Mouse (Mus musculus) splenic B cell, adult 2 months (primary cell): ENCODE data around the gene Opa1.

Experiments
- DNase-seq: peaks from one replicate; pipeline ENCODE4 v3.0.0-alpha.2; 2011; ENCODE audit warnings: low read depth, low spot score
- H3K27me3 ChIP-seq: 2 replicates; pipeline ENCODE4 v1.6.1; 2012; ENCODE audit warnings: mild to moderate bottlenecking, low read length, moderate library complexity, mixed read lengths; ENCODE audit not compliant: control insufficient read depth, poor library complexity, insufficient read depth, severe bottlenecking
- H3K36me3 ChIP-seq: 2 replicates; pipeline ENCODE4 v1.6.1; 2012; ENCODE audit warnings: mild to moderate bottlenecking, low read length, moderate library complexity, mixed read lengths; ENCODE audit not compliant: control insufficient read depth, poor library complexity, insufficient read depth, severe bottlenecking

The Opa1 gene

DNA sequence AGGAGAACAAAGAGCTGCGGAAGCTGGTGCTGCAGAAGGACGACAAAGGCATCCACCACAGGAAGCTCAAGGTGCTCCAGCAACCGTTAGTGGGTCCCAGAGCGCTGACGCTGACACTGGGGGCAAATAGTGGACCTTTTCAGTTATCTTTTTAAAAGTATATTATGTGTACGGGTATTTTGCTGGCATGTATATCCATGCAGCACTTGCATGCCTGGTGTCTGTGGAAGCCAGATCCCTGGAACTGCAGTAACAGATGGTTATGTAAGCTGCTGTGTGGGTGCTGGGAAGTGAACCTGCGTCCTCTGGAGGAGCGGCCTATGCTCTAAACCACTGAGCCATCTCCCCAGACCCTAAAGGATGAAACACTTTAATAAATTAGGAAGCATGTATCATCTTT lies 26.4 kb downstream of the Opa1 start:
- no peak for DNase-seq
- no peaks in the 10 kb centered on the region; the same call in 1 of the 2 replicates for H3K27me3 ChIP-seq
- peaks cover 13% of the 10 kb centered on the region for H3K36me3 ChIP-seq

- DNase-seq, result no peak
- Histone ChIP-seq H3K27me3 (no peaks in the 10 kb centered on the region; the same call in 1 of the 2 replicates), H3K36me3 (peaks cover 14% of the 10 kb centered on the region)
Observed at GRCm38 (mm10) chr16:29607131-29607530, 28.0 kb downstream of the Opa1 start.

- no peak for DNase-seq
- peaks cover 20% of the 10 kb centered on the region for H3K36me3 ChIP-seq
- H3K27me3 ChIP-seq, result no peaks in the 10 kb centered on the region
Observed at GRCm38 (mm10) chr16:29614762-29615161, 35.6 kb downstream of the Opa1 start.

GRCm38 (mm10) chr16:29629053-29629452 lies 49.9 kb downstream of the Opa1 start:
- no peaks in the 10 kb centered on the region for H3K27me3 ChIP-seq
- H3K36me3 ChIP-seq, result peaks cover 25% of the 10 kb centered on the region; the same call in 1 of the 2 replicates
- DNase-seq, result peak; percentile 70

GRCm38 (mm10) chr16:29635780-29636179 lies 56.6 kb downstream of the Opa1 start:
- peaks cover 14% of the 10 kb centered on the region for H3K36me3 ChIP-seq
- H3K27me3 ChIP-seq, result no peaks in the 10 kb centered on the region
- no peak for DNase-seq

DNA sequence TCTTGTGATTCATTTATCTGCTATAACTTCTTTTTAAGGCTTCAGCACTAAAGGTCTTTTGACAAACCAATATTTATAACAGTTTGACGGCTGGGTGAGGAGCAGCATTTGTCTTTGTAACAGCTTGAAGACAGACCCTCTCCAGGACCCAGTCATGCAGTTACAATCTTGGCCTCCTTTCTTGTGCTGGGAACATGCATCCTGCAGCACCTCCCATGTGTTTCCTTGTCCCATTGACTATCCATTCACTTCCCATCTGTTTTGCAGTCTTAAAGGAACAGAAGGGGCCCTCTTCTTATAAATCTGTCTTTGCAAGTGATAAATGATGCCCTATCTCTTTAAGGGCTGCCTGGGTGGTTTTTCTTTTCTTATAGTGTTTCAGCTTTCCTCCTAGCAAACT lies 63.2 kb downstream of the Opa1 start:
- H3K36me3 ChIP-seq, result peaks cover 2% of the 10 kb centered on the region; the same call in 1 of the 2 replicates
- no peaks in the 10 kb centered on the region for H3K27me3 ChIP-seq
- DNase-seq, result no peak

DNA sequence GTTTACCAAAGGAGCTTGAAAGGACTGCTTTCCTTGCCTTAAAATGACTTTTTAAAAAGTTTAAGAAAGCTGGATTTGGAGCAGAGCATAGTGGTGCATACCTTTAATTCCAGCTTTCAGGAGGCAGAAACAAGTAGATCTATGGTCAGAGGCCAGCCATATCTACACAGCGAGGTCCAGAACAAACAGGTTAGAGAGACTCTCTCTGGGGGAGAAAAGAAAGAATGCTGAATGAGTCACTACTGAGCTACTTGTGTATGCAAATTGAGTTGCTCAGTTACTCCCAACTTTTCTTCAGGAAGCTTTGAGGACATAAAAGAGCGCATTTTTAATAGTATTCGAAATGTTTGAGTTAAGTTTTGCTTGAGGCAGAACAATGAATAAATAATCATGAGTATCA lies 65.7 kb downstream of the Opa1 start:
- Histone ChIP-seq H3K36me3 (peaks cover 4% of the 10 kb centered on the region; the same call in 1 of the 2 replicates), H3K27me3 (no peaks in the 10 kb centered on the region)
- DNase-seq, result no peak

GRCm38 (mm10) chr16:29646202-29646601 lies 67.1 kb downstream of the Opa1 start:
- H3K27me3 ChIP-seq, result no peaks in the 10 kb centered on the region
- peaks cover 7% of the 10 kb centered on the region for H3K36me3 ChIP-seq
- no peak for DNase-seq

DNA sequence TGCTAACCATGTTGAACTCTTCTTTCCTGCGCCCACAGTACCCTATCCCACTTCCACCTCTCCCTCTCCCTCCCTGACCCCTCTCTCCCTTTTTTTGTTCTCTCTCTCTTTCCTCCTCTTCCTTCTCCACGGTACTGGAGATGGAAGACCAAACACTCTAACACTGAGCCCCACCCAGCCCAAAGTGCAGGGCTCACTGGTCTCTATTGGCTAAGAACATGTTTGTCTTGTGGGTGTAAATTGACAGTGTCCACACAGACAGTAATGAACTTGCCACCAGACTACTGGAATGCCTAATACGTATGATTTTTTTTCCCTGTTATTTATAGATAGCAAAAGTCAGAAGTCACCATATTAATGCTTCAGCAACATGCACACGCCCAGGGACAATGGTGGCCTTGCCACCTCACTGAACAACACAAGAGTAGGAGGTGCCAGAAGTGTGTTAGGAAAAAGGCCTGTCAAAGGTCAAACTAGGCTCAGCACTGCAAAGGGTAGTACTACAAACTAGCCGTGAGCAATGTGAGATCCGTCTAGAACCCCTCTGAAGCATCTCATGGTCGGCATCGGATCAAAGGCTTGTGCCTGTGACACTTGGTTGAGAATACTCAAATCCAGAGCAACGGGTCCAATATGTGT lies 77.2 kb downstream of the Opa1 start:
- H3K36me3 ChIP-seq, result no peaks in the 10 kb centered on the region
- no peak for DNase-seq
- no peaks in the 10 kb centered on the region for H3K27me3 ChIP-seq

DNA sequence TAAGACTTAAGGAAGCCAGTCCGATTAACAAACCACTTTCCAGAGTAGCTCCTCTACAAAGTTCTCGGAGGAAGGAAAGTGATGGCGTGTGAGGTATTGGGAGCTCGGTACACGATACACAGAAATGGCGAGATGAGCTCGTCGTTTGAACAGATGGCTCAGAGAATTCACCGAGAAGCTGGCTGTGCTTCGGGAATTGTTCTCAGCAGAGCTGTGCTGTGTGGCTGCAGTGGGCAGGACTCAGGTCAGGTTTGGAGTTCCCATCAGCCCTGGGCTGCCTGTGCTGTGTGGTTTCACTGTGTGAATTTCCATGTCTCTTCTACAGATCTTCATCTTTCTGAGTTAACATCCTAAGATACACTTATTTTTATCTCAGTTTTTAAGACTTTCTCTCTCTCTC lies 77.8 kb downstream of the Opa1 start:
- DNase-seq, result no peak
- H3K27me3 ChIP-seq, result no peaks in the 10 kb centered on the region
- H3K36me3 ChIP-seq, result no peaks in the 10 kb centered on the region

DNA sequence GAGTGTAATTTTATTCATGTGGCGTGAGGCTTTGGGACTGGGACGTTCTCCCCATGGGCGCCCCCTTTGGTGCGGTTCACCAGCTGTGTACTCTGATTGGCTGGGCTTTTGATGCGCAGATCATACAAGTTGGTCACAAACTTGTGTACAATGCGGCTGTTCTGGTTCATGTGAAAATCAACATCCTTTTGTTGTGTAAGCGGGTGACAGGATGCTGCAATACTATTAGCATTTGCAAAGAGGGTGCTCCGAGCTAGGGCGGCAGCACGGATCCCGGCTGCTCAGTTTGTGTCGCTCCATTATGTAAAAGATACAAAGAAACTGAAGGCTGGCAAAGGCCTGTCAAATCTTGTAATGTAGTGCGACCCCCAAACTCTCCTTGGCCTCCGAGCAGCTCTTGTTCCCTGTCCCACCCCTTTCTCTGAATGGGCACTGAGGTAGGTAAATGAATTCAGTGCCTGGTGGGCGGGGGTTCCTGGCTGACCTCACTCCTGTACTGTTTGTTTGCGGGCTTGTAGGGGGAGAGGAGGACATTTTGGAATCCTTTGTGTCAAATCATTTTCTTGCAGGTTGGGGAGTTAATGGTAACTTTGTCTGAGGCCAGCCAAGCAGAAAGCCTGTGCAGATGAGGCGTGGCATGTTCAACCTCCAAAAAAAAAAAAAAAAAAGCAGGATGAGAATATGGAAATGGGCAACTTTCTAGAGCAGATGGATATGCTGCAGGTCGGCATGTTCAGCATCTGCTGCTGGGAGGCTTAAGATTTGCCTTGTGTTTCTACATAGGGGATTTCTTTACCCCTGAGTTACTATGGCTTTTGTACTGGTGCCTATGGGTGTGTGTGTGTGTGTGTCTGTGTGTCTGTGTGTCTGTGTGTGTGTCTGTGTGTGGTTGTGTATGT lies 78.8 kb downstream of the Opa1 start:
- Histone ChIP-seq H3K27me3 (no peaks in the 10 kb centered on the region), H3K36me3 (no peaks in the 10 kb centered on the region)
- DNase-seq, result peak; percentile 45

DNA sequence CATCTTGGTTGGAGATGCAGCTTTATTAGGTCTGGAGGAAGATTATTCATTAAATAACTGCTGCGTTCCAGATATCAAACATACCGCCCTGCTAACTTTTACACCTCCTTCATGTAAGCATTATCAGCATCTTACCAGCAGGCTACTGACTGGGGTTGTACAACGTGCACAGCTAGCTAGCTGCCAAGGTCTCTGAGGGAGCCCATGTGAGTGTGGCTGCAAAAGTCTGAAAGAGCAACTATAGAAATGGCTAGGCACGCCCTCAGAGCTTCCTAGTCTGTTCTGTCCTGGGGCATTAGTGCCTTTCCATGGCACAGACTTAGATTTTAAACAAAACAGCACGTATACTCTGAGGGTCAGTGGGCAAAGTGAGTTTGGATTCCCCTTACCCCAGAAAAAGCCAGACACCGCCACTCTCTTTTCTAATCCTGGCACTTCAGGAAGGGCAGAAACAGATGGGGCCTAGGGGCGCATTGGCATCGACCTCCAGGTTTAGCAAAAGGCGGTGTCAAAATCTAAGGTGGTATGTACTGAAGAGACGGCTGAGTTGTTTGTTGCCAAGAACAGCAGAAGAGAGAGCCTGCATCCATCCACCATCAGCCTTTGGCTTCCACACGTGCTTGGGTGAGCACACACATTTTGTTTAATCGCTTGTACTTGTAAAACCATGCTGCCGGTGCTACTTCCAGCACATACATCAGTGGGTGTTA lies 80.1 kb downstream of the Opa1 start:
- Histone ChIP-seq H3K36me3 (no peaks in the 10 kb centered on the region), H3K27me3 (no peaks in the 10 kb centered on the region)
- DNase-seq, result no peak

GRCm38 (mm10) chr16:29663042-29663758 lies 84.1 kb downstream of the Opa1 start:
- Histone ChIP-seq H3K36me3 (no peaks in the 10 kb centered on the region), H3K27me3 (no peaks in the 10 kb centered on the region)
- no peak for DNase-seq

DNA sequence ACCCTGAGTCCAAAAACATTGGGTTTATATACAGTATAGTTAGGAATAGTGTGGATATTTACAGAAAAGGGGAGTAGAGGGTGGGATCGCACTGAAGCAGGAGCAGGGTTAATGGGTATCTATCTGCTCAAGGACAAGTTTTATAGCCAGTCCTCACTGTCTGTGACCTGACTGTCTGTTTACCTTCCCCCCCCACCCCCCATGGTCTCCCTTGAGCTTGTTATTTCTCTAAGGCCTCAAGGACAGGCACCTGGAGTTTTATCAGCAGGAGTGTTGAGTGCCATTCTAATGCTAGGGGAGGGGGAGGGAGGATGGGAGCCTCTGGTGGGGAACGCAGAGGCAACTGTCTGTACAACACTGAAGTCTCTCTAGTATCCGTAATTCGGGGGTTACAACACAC lies 85.3 kb downstream of the Opa1 start:
- DNase-seq, result no peak
- Histone ChIP-seq H3K27me3 (no peaks in the 10 kb centered on the region; the same call in 1 of the 2 replicates), H3K36me3 (no peaks in the 10 kb centered on the region)
